Mouse (Mus musculus) layer of hippocampus, adult 8-10 months (tissue): ENCODE data around the gene 5430403G16Rik. TPM values are rescaled to one million over a fixed set of nuclear protein-coding genes. Genes with fewer than 3 reads are reported as not detected.
"Not testable (repeated sequence)": the region's sequence is repeated elsewhere in the genome, so short reads cannot be mapped to it uniquely, and the experiment has no call there.

Experiments
- DNase-seq, 2 experiments: peaks; one replicate each; pipeline ENCODE4 v3.0.0; 2022; ENCODE audit warnings: low spot score in 2 of 2
- total RNA-seq, 4 experiments: library from RNA; stranded (reverse); gene quantifications; 2 replicates each; pipeline ENCODE4 v1.2.4; 2022

The 5430403G16Rik gene
- total RNA-seq: 1 to 10 TPM; 3.2 to 3.5 (median 3.4) TPM

DNA sequence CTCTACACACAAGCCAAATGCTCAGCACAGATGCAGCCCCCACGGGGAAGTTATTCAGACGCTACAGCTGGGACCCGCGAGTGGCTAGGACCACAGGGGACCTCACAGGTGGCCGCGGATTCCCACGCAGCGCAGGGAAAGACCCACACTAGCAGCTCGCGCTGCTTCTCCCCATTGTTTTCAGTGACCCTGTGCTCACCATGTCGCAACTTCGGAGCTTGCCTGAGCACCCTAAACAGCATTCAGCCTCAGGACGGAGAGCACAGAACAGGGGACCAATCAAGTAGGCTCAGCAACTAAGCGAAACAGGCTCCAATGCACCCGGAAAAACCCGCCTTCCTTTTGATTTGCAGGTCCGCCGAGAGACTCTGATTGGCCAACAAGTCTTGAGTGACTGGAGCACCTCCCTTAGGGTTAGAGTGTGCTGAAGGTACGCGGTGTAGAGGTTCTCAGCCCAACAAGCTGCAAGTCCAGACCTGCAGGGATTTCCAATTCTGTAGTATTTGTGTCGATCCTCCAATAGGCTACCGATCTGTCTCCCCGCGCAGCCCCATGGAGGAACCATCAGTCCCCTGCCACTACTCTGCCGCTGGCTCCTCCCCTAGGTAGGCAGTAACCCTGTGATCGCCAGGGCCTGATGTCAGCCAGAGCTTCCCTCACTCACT lies at the start of gene 5430403G16Rik:
Gene 5430403G16Rik (minus strand): TSS at position 505 of the 665 bp plus-strand sequence.
- peak; percentile 75 to 77 for DNase-seq

DNA sequence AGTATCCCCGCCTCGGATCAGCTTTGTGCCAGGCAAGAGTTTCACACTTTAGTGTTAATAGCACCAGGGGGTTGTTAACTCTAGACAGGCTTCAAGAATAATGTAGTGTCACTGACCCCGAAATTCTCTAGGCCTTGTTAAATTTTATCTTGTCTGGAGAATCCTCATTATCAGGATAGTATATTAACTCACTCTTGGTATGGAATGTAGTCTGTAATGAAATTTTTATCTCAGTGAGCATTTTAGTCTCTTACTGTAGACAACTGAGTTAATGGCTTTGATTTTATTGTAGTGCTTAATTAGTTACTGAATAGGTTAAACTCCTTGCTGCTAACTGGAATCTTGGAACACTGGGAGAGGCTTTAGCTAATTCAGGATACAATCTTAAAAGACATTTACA lies 26.5 kb upstream of the 5430403G16Rik start:
- not testable (repeated sequence) for DNase-seq

DNA sequence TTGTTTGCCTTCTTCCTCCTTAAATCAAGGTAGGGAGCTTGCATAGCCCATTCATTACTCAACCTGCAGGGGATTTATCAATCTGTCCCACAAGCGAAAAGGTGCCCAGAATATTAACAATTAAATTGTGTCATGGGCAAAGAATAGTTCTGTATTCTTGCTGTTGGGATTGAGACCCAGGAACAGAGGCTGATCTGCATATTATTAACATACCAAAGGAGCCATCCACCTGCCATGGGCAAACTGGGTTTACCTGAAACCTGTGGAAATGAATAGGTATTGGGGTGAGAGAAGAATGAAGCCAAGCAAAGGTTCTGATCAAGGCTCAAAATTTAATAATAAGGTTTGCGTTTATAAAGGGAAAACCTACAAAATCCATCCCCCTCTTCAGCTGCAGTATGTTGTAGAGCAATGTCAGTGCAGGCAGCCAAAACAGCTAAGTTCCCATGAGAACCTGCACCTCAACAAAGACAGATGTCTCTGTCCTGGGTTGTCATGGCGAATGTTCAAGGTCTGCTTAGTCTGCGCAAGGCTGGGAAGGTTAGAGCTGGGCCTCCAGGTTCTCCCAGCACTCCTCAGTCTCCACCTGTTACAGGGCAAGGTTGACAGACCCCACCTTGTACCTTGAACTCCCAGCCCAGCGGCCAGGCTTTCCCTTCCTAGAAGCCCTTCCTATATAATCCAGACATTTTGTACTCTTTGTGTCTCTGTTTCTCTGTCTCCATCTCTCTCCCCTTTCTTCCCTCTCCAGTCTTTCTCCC lies 544 bp upstream of the 5430403G16Rik start:
- not testable (repeated sequence) for DNase-seq

DNA sequence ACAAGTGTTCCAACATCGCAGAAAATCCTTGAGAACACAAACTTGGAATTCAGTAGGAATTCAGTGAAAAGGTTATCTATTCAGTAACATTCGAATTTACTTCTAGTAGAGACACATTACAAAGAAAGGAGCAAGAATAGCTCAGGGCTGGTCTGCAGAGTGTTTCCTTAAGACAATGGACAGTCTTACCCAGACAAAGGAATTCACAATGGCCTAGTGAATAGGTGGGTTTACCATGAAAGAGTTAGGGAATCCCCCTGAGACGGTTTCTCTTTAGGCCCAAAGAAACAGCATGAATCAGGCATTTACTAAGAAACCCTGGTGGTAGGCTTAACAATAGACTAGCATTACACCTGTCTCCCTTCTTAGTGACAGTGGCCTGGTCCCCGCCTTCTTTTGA lies 7.9 kb downstream of the 5430403G16Rik start:
- no peak for DNase-seq

Other genes with a start within 250 kb of the 5430403G16Rik start
- gene Crlf2, start 132.0 kb downstream of the 5430403G16Rik start, total RNA-seq: 10 to 100 TPM; 25.7 to 42.9 (median 33.2) TPM
- gene 4930522L14Rik, start 60.8 kb upstream of the 5430403G16Rik start, total RNA-seq: 1 to 10 TPM; 3.1 to 5.1 (median 3.7) TPM
- 10 to 100 TPM; 36.1 to 51.0 (median 44.2) TPM for gene Gm15446, start 232.4 kb upstream of the 5430403G16Rik start, total RNA-seq